ENCODE assay signal across 28 mouse cellular contexts in the genomic region with DNA sequence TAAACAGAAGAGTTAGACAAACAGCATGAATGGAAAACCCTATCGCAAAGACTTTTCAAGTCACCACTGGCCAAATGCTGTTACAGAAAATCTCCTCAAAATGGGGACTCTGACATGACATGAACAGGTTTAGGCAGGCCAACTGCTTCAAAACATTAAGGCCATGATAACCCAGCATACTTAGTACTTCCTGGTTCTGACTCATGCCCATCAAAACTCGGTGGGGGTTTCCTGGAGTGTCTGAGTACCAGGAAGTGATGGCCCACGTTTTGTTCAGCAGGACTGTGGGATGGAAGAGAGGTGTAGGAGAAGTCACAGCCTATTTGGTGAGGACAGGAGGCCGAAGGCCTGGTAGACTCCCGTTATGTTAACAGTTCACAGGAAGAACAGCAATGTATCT. TPM values are rescaled to one million over a fixed set of nuclear protein-coding genes. Genes with fewer than 3 reads are reported as not detected.
DNase-seq lines count a peak whose midpoint lies in the region; ATAC-seq and TF ChIP-seq lines count a peak whose summit lies in the region.
"Had no signal": no experiment of that assay in that cellular context is flagged by ENCODE, and none has a peak within 500 bp of the region (broad histone marks: within the 10 kb centered on the region; RNA-seq: fewer than 3 reads in every experiment).

No protein-coding gene starts in this region.

- intact Hi-C loops in heart, postnatal 14 days (cut with DNase I): no loop called here

- H3K79me2 ChIP-seq in MEL (ENCODE audit: control insufficient read depth, insufficient read depth, low read length, poor library complexity): peaks cover 15% of the 10 kb centered on the region

- peak; percentile 42; the same call in 1 of the 2 replicates for ATAC-seq in granulocyte monocyte progenitor cell, adult 5-6 weeks (replicated peaks; ENCODE audit: poor library complexity, severe bottlenecking)
- ATAC-seq in stomach, postnatal 0 days (ENCODE audit: low FRiP score, low TSS enrichment): 0 out of 2 replicates have a peak, but pooled peaks have one; percentile 75
- ATAC-seq in hindbrain, embryonic 14.5 days (ENCODE audit: low FRiP score): no peak
- ATAC-seq in kidney, embryonic 15.5 days (replicated peaks; ENCODE audit: low FRiP score): no peak
- ATAC-seq: forebrain, embryonic 15.5 days; intestine, embryonic 16.5 days had no signal

- TF ChIP-seq RAD21 in MEL (IDR thresholded peaks at IDR 0.05; ENCODE audit: low read depth, low read length): no peak

- H3K9me3 ChIP-seq in MEL (replicated peaks; ENCODE audit: insufficient read depth, low read length): no peaks in the 10 kb centered on the region
- H3K9me3 ChIP-seq in stomach, postnatal 0 days (ENCODE audit: control insufficient read depth, low read length): no peaks in the 10 kb centered on the region
- H3K9me3 ChIP-seq in hindbrain, embryonic 14.5 days (ENCODE audit: control insufficient read depth, low read length): no peaks in the 10 kb centered on the region
- no peaks in the 10 kb centered on the region for H3K9me3 ChIP-seq in kidney, embryonic 15.5 days (replicated peaks)
- H3K9me3 ChIP-seq: embryonic facial prominence, embryonic 10.5 days; embryonic facial prominence, embryonic 13.5 days; forebrain, embryonic 12.5 days; forebrain, embryonic 15.5 days; G1E; heart, embryonic 12.5 days; heart, embryonic 15.5 days; hindbrain, embryonic 15.5 days had no signal

- H3K27me3 ChIP-seq in MEL (ENCODE audit: control insufficient read depth in 1 of 2, insufficient read depth in 2 of 2, low read length in 2 of 2): no peaks in the 10 kb centered on the region
- H3K27me3 ChIP-seq in stomach, postnatal 0 days (ENCODE audit: control insufficient read depth, insufficient read depth, low read length): no peaks in the 10 kb centered on the region
- H3K27me3 ChIP-seq in hindbrain, embryonic 14.5 days (ENCODE audit: control insufficient read depth, insufficient read depth, low read length): no peaks in the 10 kb centered on the region
- H3K27me3 ChIP-seq in kidney, embryonic 15.5 days: no peaks in the 10 kb centered on the region
- no peaks in the 10 kb centered on the region for H3K27me3 ChIP-seq in cerebellum, adult 2 months (ENCODE audit: control insufficient read depth, insufficient read depth, low read length)
- H3K27me3 ChIP-seq: embryonic facial prominence, embryonic 13.5 days; forebrain, embryonic 12.5 days; forebrain, embryonic 15.5 days; heart, embryonic 12.5 days; heart, embryonic 15.5 days; hindbrain, embryonic 15.5 days had no signal

- 66% methylated on average over 5 of the region's 5 CpGs for WGBS in stomach, postnatal 0 days
- WGBS in hindbrain, embryonic 14.5 days: 92% methylated on average over 5 of the region's 5 CpGs
- WGBS in kidney, embryonic 15.5 days: 83% methylated on average over 5 of the region's 5 CpGs
- 86% methylated on average over 5 of the region's 5 CpGs for WGBS in cerebellum, adult 2 months

- no peak overlapping the region for H3K4me3 ChIP-seq in MEL (ENCODE audit: control insufficient read depth in 1 of 2, insufficient read depth in 1 of 2, low read depth in 2 of 2, low read length in 2 of 2)
- no peak overlapping the region for H3K4me3 ChIP-seq in stomach, postnatal 0 days (ENCODE audit: low read depth, low read length)
- H3K4me3 ChIP-seq in hindbrain, embryonic 14.5 days (replicated peaks; ENCODE audit: low read length): no peak overlapping the region
- no peak overlapping the region for H3K4me3 ChIP-seq in kidney, embryonic 15.5 days (replicated peaks)
- H3K4me3 ChIP-seq in cerebellum, adult 2 months (replicated peaks; ENCODE audit: insufficient read depth, low read depth, low read length): no peak overlapping the region
- H3K4me3 ChIP-seq: embryonic facial prominence, embryonic 10.5 days; embryonic facial prominence, embryonic 13.5 days; erythroblast, embryonic 14.5 days; forebrain, embryonic 12.5 days; forebrain, embryonic 15.5 days; heart, embryonic 12.5 days; heart, embryonic 15.5 days; hindbrain, embryonic 15.5 days had no signal

- peaks cover 12 to 27% of the 10 kb centered on the region in 2 experiments for H3K36me3 ChIP-seq in MEL (ENCODE audit: control insufficient read depth in 1 of 2, insufficient read depth in 2 of 2, low read length in 2 of 2)
- H3K36me3 ChIP-seq in stomach, postnatal 0 days (ENCODE audit: control insufficient read depth, insufficient read depth, low read length): peaks cover 23% of the 10 kb centered on the region
- H3K36me3 ChIP-seq in hindbrain, embryonic 14.5 days (replicated peaks; ENCODE audit: control insufficient read depth, insufficient read depth): peaks cover 71% of the 10 kb centered on the region
- H3K36me3 ChIP-seq in kidney, embryonic 15.5 days: peaks cover 71% of the 10 kb centered on the region

- peaks cover 0 to 5% of the 10 kb centered on the region in 2 experiments; a peak in 1 of 4 replicates for H3K4me1 ChIP-seq in MEL (ENCODE audit: control insufficient read depth in 1 of 2, insufficient read depth in 2 of 2, low read length in 2 of 2)
- H3K4me1 ChIP-seq in stomach, postnatal 0 days (replicated peaks; ENCODE audit: control insufficient read depth, insufficient read depth): no peaks in the 10 kb centered on the region
- peaks cover 5% of the 10 kb centered on the region; the same call in 1 of the 2 replicates for H3K4me1 ChIP-seq in hindbrain, embryonic 14.5 days (replicated peaks; ENCODE audit: control insufficient read depth, insufficient read depth, low read length)
- H3K4me1 ChIP-seq in kidney, embryonic 15.5 days: peaks cover 5% of the 10 kb centered on the region
- no peaks in the 10 kb centered on the region for H3K4me1 ChIP-seq in cerebellum, adult 2 months (ENCODE audit: control insufficient read depth, insufficient read depth, low read length)

- TF ChIP-seq CTCF in MEL (IDR thresholded peaks at IDR 0.05 in 2 of 3, conservative IDR thresholded peaks at IDR 0.05 in 1 of 3; ENCODE audit: control insufficient read depth in 1 of 3, insufficient read depth in 1 of 3, low read depth in 2 of 3, low read length in 3 of 3, poor library complexity in 1 of 3, severe bottlenecking in 1 of 3): no peak
- no peak for TF ChIP-seq CTCF in stomach, postnatal 0 days (IDR thresholded peaks at IDR 0.05; ENCODE audit: low read depth)
- TF ChIP-seq CTCF in cerebellum, adult 2 months (IDR thresholded peaks at IDR 0.05; ENCODE audit: borderline replicate concordance, insufficient read depth, low read depth, low read length): no peak

- no peak for TF ChIP-seq POLR2A in MEL (IDR thresholded peaks at IDR 0.05; ENCODE audit: control insufficient read depth in 1 of 2, insufficient read depth in 1 of 2, low read depth in 1 of 2, low read length in 2 of 2, poor library complexity in 1 of 2)
- no peak for TF ChIP-seq POLR2A in cerebellum, adult 2 months (IDR thresholded peaks at IDR 0.05; ENCODE audit: borderline replicate concordance, insufficient read depth, low read length)

- no peak overlapping the region for H3K27ac ChIP-seq in MEL (ENCODE audit: control insufficient read depth, low read depth, low read length)
- H3K27ac ChIP-seq in stomach, postnatal 0 days (replicated peaks): no peak overlapping the region
- H3K27ac ChIP-seq in hindbrain, embryonic 14.5 days: no peak overlapping the region
- no peak overlapping the region for H3K27ac ChIP-seq in kidney, embryonic 15.5 days
- H3K27ac ChIP-seq in cerebellum, adult 2 months (ENCODE audit: insufficient read depth, low read length): no peak overlapping the region
- H3K27ac ChIP-seq: embryonic facial prominence, embryonic 10.5 days; embryonic facial prominence, embryonic 13.5 days; forebrain, embryonic 12.5 days; forebrain, embryonic 15.5 days; heart, embryonic 15.5 days; hindbrain, embryonic 15.5 days had no signal

- TF ChIP-seq EP300 in MEL (IDR thresholded peaks at IDR 0.05; ENCODE audit: low read depth in 1 of 2, low read length in 2 of 2): no peak
- no peak for TF ChIP-seq EP300 in stomach, postnatal 0 days (optimal IDR thresholded peaks at IDR 0.05)

- H3K9ac ChIP-seq in MEL (ENCODE audit: control insufficient read depth, low read depth, low read length, poor library complexity, severe bottlenecking): no peak overlapping the region
- no peak overlapping the region for H3K9ac ChIP-seq in stomach, postnatal 0 days (ENCODE audit: low read length)
- H3K9ac ChIP-seq in hindbrain, embryonic 14.5 days: no peak overlapping the region
- no peak overlapping the region for H3K9ac ChIP-seq in kidney, embryonic 15.5 days
- H3K9ac ChIP-seq: embryonic facial prominence, embryonic 13.5 days; forebrain, embryonic 12.5 days; forebrain, embryonic 15.5 days; heart, embryonic 12.5 days; heart, embryonic 15.5 days; hindbrain, embryonic 15.5 days had no signal

- DNase-seq in heart, adult 11 months: peak; percentile 70
- no peak for DNase-seq in heart, postnatal 14 days
- peak; percentile 29 for DNase-seq in MEL (ENCODE audit: low read depth, low spot score)
- DNase-seq in stomach, postnatal 0 days (ENCODE audit: low spot score): no peak
- DNase-seq in hindbrain, embryonic 14.5 days (ENCODE audit: low spot score): no peak
- no peak for DNase-seq in cerebellum, adult 2 months
- DNase-seq: adrenal gland, adult 2 months; adrenal gland, postnatal 25 days; B cell, adult 2 months; cerebellum, adult 11-12 months; cerebellum, adult 9-10 months; cerebellum, postnatal 14 days; gastrocnemius, postnatal 25 days; heart, postnatal 10 days; heart, postnatal 4 days; kidney, adult 2 months had no signal

- no peak overlapping the region for H3K4me2 ChIP-seq in stomach, postnatal 0 days (replicated peaks; ENCODE audit: low read depth)
- H3K4me2 ChIP-seq in hindbrain, embryonic 14.5 days (replicated peaks): no peak overlapping the region
- no peak overlapping the region for H3K4me2 ChIP-seq in kidney, embryonic 15.5 days
- H3K4me2 ChIP-seq: embryonic facial prominence, embryonic 13.5 days; forebrain, embryonic 12.5 days; forebrain, embryonic 15.5 days; heart, embryonic 12.5 days; heart, embryonic 15.5 days; hindbrain, embryonic 15.5 days had no signal

TF ChIP-seq in MEL, 35 proteins besides CTCF, POLR2A, EP300 and RAD21 (continues in another document):
- TF ChIP-seq POLR2AphosphoS5 (IDR thresholded peaks at IDR 0.05; ENCODE audit: borderline replicate concordance, low read depth, low read length) (no peak), TBP (IDR thresholded peaks at IDR 0.05; ENCODE audit: low read depth, low read length) (no peak), ETS1 (IDR thresholded peaks at IDR 0.05; ENCODE audit: low read depth, low read length) (no peak)

RNA-seq across cellular contexts. Expression of a gene that starts 5.8 kb away (rescaled TPM):
- total RNA-seq in heart, postnatal 14 days (2021): 10 to 100 TPM; 13.9 to 19.5 TPM
- total RNA-seq in MEL (2012; rRNA removed): 24.7 and 27.5 TPM in 2 replicates
- 100 to 1,000 TPM in 1 of 2 experiments, 10 to 100 TPM in 1; 37.3 to 191 TPM for polyA plus RNA-seq in MEL (2012; ENCODE audit: insufficient read depth in 1 of 2, insufficient read length in 2 of 2, low read depth in 1 of 2, low replicate concordance in 2 of 2, missing spikeins in 1 of 2)
- total RNA-seq in granulocyte monocyte progenitor cell, adult 5-6 weeks (2014; fragmentation: Nextera tagmentation): 27.1 and 28.8 TPM in 2 replicates
- 33.5 and 41.9 TPM in 2 replicates for total RNA-seq in granulocyte monocyte progenitor cell, adult 5-6 weeks (2017)
- 18.6 and 19.0 TPM in 2 replicates for polyA plus RNA-seq in stomach, postnatal 0 days (2015; fragmentation: Nextera tagmentation; extraction: Ambion mirVana)
- 12.2 and 15.1 TPM in 2 replicates for polyA plus RNA-seq in hindbrain, embryonic 14.5 days (2014; fragmentation: Nextera tagmentation; extraction: Ambion mirVana)
- polyA plus RNA-seq in kidney, embryonic 15.5 days (2015; fragmentation: Nextera tagmentation; extraction: Ambion mirVana): 34.4 and 38.1 TPM in 2 replicates
- 15.6 and 17.0 TPM in 2 replicates for polyA plus RNA-seq in cerebellum, adult 2 months (2012; rRNA removed)

Comparison
In these comparisons a context has a peak if more than half of its experiments do, and no peak if none do; other contexts are left out.
1. DNase-seq: peak in heart, adult 11 months (single experiment) and MEL (single experiment); none in heart, postnatal 14 days (0 of 2), stomach, postnatal 0 days (single experiment), hindbrain, embryonic 14.5 days (single experiment) and cerebellum, adult 2 months (0 of 2).
2. ATAC-seq: peak in granulocyte monocyte progenitor cell, adult 5-6 weeks (single experiment) and stomach, postnatal 0 days (single experiment); none in hindbrain, embryonic 14.5 days (single experiment) and kidney, embryonic 15.5 days (single experiment).